Mouse (Mus musculus) v-Abl transformed pro-B cells (cell line): ENCODE data around the gene Krtap5-1.
"Not testable (repeated sequence)": the region's sequence is repeated elsewhere in the genome, so short reads cannot be mapped to it uniquely, and the experiment has no call there.

Experiments
- in situ Hi-C, 2 experiments: fragments of 400-800 bp; cut with MboI; formaldehyde crosslinking; loops; one replicate each; pipeline ENCODE4 v1.15.1; 2025; ENCODE audit not compliant: unreplicated experiment in 2 of 2

The Krtap5-1 gene

GRCm38 (mm10) chr7:142303929-142304328 lies 7.0 kb upstream of the Krtap5-1 start:
- in situ Hi-C loops = not testable (repeated sequence)

GRCm38 (mm10) chr7:142303249-142303648 lies 6.3 kb upstream of the Krtap5-1 start, which contains the start of gene Krtap5-4:
Gene Krtap5-4, plus strand, starts transcription at chr7:142303549.
- in situ Hi-C loops = no loop called here

- in situ Hi-C loops = not testable (repeated sequence)
These were observed 810 bp downstream of the Krtap5-1 start for GRCm38 (mm10) chr7:142296108-142296507.

- in situ Hi-C loops = no loop called here
These were observed 1.5 kb downstream of the Krtap5-1 start for GRCm38 (mm10) chr7:142295418-142295817.

GRCm38 (mm10) chr7:142293851-142294250 lies 3.1 kb downstream of the Krtap5-1 start:
- in situ Hi-C loops = not testable (repeated sequence)

- in situ Hi-C loops = loop anchor here in 1 of 2 experiments (10.0 kb wide), 1 partner anchor 141 kb away; the partner anchor contains the start of gene Gm45337
These were observed 10.9 kb downstream of the Krtap5-1 start for GRCm38 (mm10) chr7:142285910-142286612.

GRCm38 (mm10) chr7:142285130-142285835 lies 11.6 kb downstream of the Krtap5-1 start:
- in situ Hi-C loops = loop anchor here in 1 of 2 experiments (10.0 kb wide), 1 partner anchor 140 kb away; the partner anchor contains the start of gene Gm45337

GRCm38 (mm10) chr7:142284615-142285080 lies 12.3 kb downstream of the Krtap5-1 start:
- in situ Hi-C loops = loop anchor here in 1 of 2 experiments (10.0 kb wide), 1 partner anchor 140 kb away; the partner anchor contains the start of gene Gm45337

GRCm38 (mm10) chr7:142284023-142284591 lies 12.8 kb downstream of the Krtap5-1 start:
- in situ Hi-C loops = loop anchor here in 1 of 2 experiments (10.0 kb wide), 1 partner anchor 139 kb away; the partner anchor contains the start of gene Gm45337

GRCm38 (mm10) chr7:142282847-142283246 lies 14.1 kb downstream of the Krtap5-1 start:
- in situ Hi-C loops = loop anchor here in 1 of 2 experiments (10.0 kb wide), 1 partner anchor 138 kb away; the partner anchor contains the start of gene Gm45337

- in situ Hi-C loops = not testable (repeated sequence)
These were observed 17.6 kb downstream of the Krtap5-1 start for GRCm38 (mm10) chr7:142279291-142279690.

- in situ Hi-C loops = not testable (repeated sequence)
These were observed 18.7 kb downstream of the Krtap5-1 start for GRCm38 (mm10) chr7:142278183-142278582.

- in situ Hi-C loops = not testable (repeated sequence)
These were observed 22.7 kb downstream of the Krtap5-1 start, which contains the start of gene Gm4559 for GRCm38 (mm10) chr7:142274263-142274662. Gene Gm4559, minus strand, starts transcription at chr7:142274363.

- in situ Hi-C loops = not testable (repeated sequence)
These were observed 38.7 kb downstream of the Krtap5-1 start, which contains the start of gene Gm2431 for GRCm38 (mm10) chr7:142258254-142258653. Gene Gm2431, minus strand, starts transcription at chr7:142258354.

- in situ Hi-C loops = no loop called here
These were observed 41.4 kb downstream of the Krtap5-1 start for GRCm38 (mm10) chr7:142255517-142255916.

- in situ Hi-C loops = no loop called here
These were observed 47.1 kb downstream of the Krtap5-1 start for GRCm38 (mm10) chr7:142249824-142250223.
